Mouse (Mus musculus): ENCODE measurements around the gene Fam13c.

GRCm38 (mm10) chr10:70598516-70599125 is 158.3 kb downstream of the Fam13c start:
- TF ChIP-seq POLR2A (IDR thresholded peaks at IDR 0.05; ENCODE audit: low read depth, low read length) (no peak), CTCF (IDR thresholded peaks at IDR 0.05; ENCODE audit: borderline replicate concordance, insufficient read depth, low read length) (no peak)

Data from embryonic fibroblast, embryonic 13.5 days (primary cell).